Mouse (Mus musculus) spleen, adult 12 weeks (tissue): ENCODE results near the gene Lipe.

ENCODE experiments used
- DNase-seq: peaks from one replicate; pipeline ENCODE4 v3.0.0; 2022; ENCODE audit warnings: low spot score

Lipe gene

GRCm38 (mm10) chr7:25385850-25386555, 12.5 kb downstream of the Lipe start:
- peak; percentile 44 for DNase-seq

- DNase-seq = no peak
These were observed 13.3 kb downstream of the Lipe start for GRCm38 (mm10) chr7:25385259-25385658.

GRCm38 (mm10) chr7:25384818-25385217, 13.7 kb downstream of the Lipe start:
- no peak for DNase-seq

- no peak for DNase-seq
These were observed 14.2 kb downstream of the Lipe start for GRCm38 (mm10) chr7:25384318-25384717.

- no peak for DNase-seq
These were observed 14.6 kb downstream of the Lipe start for GRCm38 (mm10) chr7:25383891-25384290.

- DNase-seq = no peak
These were observed 15.1 kb downstream of the Lipe start for GRCm38 (mm10) chr7:25383385-25383784.

GRCm38 (mm10) chr7:25382541-25382940, 16.0 kb downstream of the Lipe start:
- DNase-seq = no peak

GRCm38 (mm10) chr7:25381284-25381680, 17.2 kb downstream of the Lipe start:
- no peak for DNase-seq

- DNase-seq = no peak
These were observed 17.9 kb downstream of the Lipe start for GRCm38 (mm10) chr7:25380392-25381283.

GRCm38 (mm10) chr7:25379551-25380351, 18.8 kb downstream of the Lipe start:
- DNase-seq = peak; percentile 36

- no peak for DNase-seq
These were observed 20.1 kb downstream of the Lipe start for GRCm38 (mm10) chr7:25378181-25379100.

GRCm38 (mm10) chr7:25377100-25377700, 21.3 kb downstream of the Lipe start:
- DNase-seq = no peak

- DNase-seq = no peak
These were observed 22.0 kb downstream of the Lipe start for GRCm38 (mm10) chr7:25376556-25376955.

- no peak for DNase-seq
These were observed 26.1 kb downstream of the Lipe start for GRCm38 (mm10) chr7:25372441-25372840.

- no peak for DNase-seq
These were observed 29.3 kb downstream of the Lipe start, which contains the start of gene Cnfn for GRCm38 (mm10) chr7:25369058-25369749. Cnfn (minus strand) TSS chr7:25369724.

- no peak for DNase-seq
These were observed 30.2 kb downstream of the Lipe start for GRCm38 (mm10) chr7:25368333-25368732.

- no peak for DNase-seq
These were observed 30.7 kb downstream of the Lipe start for GRCm38 (mm10) chr7:25367632-25368293.

- DNase-seq = no peak
These were observed 32.4 kb downstream of the Lipe start for GRCm38 (mm10) chr7:25365937-25366625.

GRCm38 (mm10) chr7:25363632-25364031, 34.9 kb downstream of the Lipe start:
- DNase-seq = no peak
